ENCODE assay signal across 12 mouse cellular contexts in genomic region chr9:7780250-7781150, GRCm38 (mm10). TPM values are rescaled to one million over a fixed set of nuclear protein-coding genes. Genes with fewer than 3 reads are reported as not detected.
DNase-seq lines count a peak whose midpoint lies in the region; ATAC-seq lines count a peak whose summit lies in the region.
"Had no signal": no experiment of that assay in that cellular context is flagged by ENCODE, and none has a peak within 500 bp of the region (broad histone marks: within the 10 kb centered on the region; RNA-seq: fewer than 3 reads in every experiment).

No protein-coding gene starts in this region.

- 35% methylated on average over 8 of the region's 8 CpGs for WGBS in liver, embryonic 12.5 days (ENCODE audit: insufficient replicate concordance)
- 92% methylated on average over 8 of the region's 8 CpGs for WGBS in hindbrain, embryonic 10.5 days
- WGBS in forebrain, embryonic 11.5 days = 93% methylated on average over 8 of the region's 8 CpGs

- H3K4me2 ChIP-seq in liver, embryonic 12.5 days = peak overlapping the region; percentile 50
- H3K4me2 ChIP-seq in forebrain, embryonic 11.5 days (ENCODE audit: low read depth, low read length, severe bottlenecking) = no peak overlapping the region
- H3K4me2 ChIP-seq: hindbrain, embryonic 15.5 days had no signal

- no peak overlapping the region for H3K4me3 ChIP-seq in liver, embryonic 12.5 days
- no peak overlapping the region for H3K4me3 ChIP-seq in hindbrain, embryonic 10.5 days
- H3K4me3 ChIP-seq in forebrain, embryonic 11.5 days (ENCODE audit: low read depth, low read length) = no peak overlapping the region
- H3K4me3 ChIP-seq: heart, adult 2 months; hindbrain, embryonic 15.5 days had no signal

- peak overlapping the region; percentile 24; the same call in 1 of the 2 replicates for H3K9ac ChIP-seq in liver, embryonic 12.5 days
- no peak overlapping the region for H3K9ac ChIP-seq in forebrain, embryonic 11.5 days (ENCODE audit: low read length)
- H3K9ac ChIP-seq: hindbrain, embryonic 15.5 days had no signal

- peak; percentile 86 for ATAC-seq in liver, embryonic 12.5 days
- ATAC-seq in forebrain, embryonic 11.5 days (replicated peaks; ENCODE audit: low FRiP score) = no peak
- ATAC-seq: forebrain, embryonic 14.5 days had no signal

- peaks cover 71% of the 10 kb centered on the region for H3K36me3 ChIP-seq in liver, embryonic 12.5 days
- H3K36me3 ChIP-seq in hindbrain, embryonic 10.5 days = peaks cover 69% of the 10 kb centered on the region
- H3K36me3 ChIP-seq in forebrain, embryonic 11.5 days (ENCODE audit: control insufficient read depth, insufficient read depth, low read length) = no peaks in the 10 kb centered on the region; the same call in 1 of the 2 replicates
- H3K36me3 ChIP-seq: hindbrain, embryonic 15.5 days had no signal

- DNase-seq in A20 (ENCODE audit: low read depth, low spot score) = peak; percentile 42
- DNase-seq in T-cell, adult 2 months (ENCODE audit: low spot score) = peak; percentile 78
- DNase-seq in spleen, adult 12 weeks (ENCODE audit: low spot score) = peak; percentile 37
- DNase-seq in urinary bladder, postnatal 25 days (ENCODE audit: low spot score) = no peak
- no peak for DNase-seq in hindbrain, embryonic 10.5 days (ENCODE audit: low spot score)
- DNase-seq in forebrain, embryonic 11.5 days (ENCODE audit: low spot score) = no peak
- no peak for DNase-seq in cerebellum, adult 11 months
- DNase-seq: adrenal gland, postnatal 14 days; heart, adult 2 months had no signal

- no peaks in the 10 kb centered on the region for H3K27me3 ChIP-seq in liver, embryonic 12.5 days (replicated peaks)
- H3K27me3 ChIP-seq in hindbrain, embryonic 10.5 days (ENCODE audit: insufficient read depth, poor library complexity, severe bottlenecking) = no peaks in the 10 kb centered on the region
- no peaks in the 10 kb centered on the region for H3K27me3 ChIP-seq in forebrain, embryonic 11.5 days (ENCODE audit: control insufficient read depth, insufficient read depth, low read length)
- H3K27me3 ChIP-seq: hindbrain, embryonic 15.5 days had no signal

- peak overlapping the region; percentile 77 for H3K27ac ChIP-seq in liver, embryonic 12.5 days
- no peak overlapping the region for H3K27ac ChIP-seq in hindbrain, embryonic 10.5 days
- H3K27ac ChIP-seq in forebrain, embryonic 11.5 days (ENCODE audit: low read depth, low read length) = no peak overlapping the region
- H3K27ac ChIP-seq: heart, adult 2 months; hindbrain, embryonic 15.5 days had no signal

- H3K4me1 ChIP-seq in liver, embryonic 12.5 days = peaks cover 53% of the 10 kb centered on the region
- peaks cover 12% of the 10 kb centered on the region for H3K4me1 ChIP-seq in hindbrain, embryonic 10.5 days (replicated peaks)
- no peaks in the 10 kb centered on the region; the same call in 1 of the 2 replicates for H3K4me1 ChIP-seq in forebrain, embryonic 11.5 days (replicated peaks; ENCODE audit: control insufficient read depth, insufficient read depth, low read length)
- H3K4me1 ChIP-seq: hindbrain, embryonic 15.5 days had no signal

- no peaks in the 10 kb centered on the region for H3K9me3 ChIP-seq in liver, embryonic 12.5 days (replicated peaks)
- no peaks in the 10 kb centered on the region for H3K9me3 ChIP-seq in hindbrain, embryonic 10.5 days
- no peaks in the 10 kb centered on the region for H3K9me3 ChIP-seq in forebrain, embryonic 11.5 days (ENCODE audit: control insufficient read depth, low read length)
- H3K9me3 ChIP-seq: hindbrain, embryonic 15.5 days had no signal

RNA-seq across cellular contexts. Expression of gene Tmem123, which starts 16.7 kb away (rescaled TPM):
- polyA plus RNA-seq in liver, embryonic 12.5 days (2016; fragmentation: Nextera tagmentation; extraction: Ambion mirVana) = 59.4 and 60.3 TPM in 2 replicates
- polyA plus RNA-seq in hindbrain, embryonic 10.5 days (2016; fragmentation: Nextera tagmentation; extraction: Ambion mirVana) = 110 and 126 TPM in 2 replicates
- polyA plus RNA-seq in forebrain, embryonic 11.5 days (2014; fragmentation: Nextera tagmentation; extraction: Ambion mirVana) = 120 and 122 TPM in 2 replicates

RNA-seq across cellular contexts. Expression of gene Birc2, which starts 56.4 kb away (rescaled TPM):
- 15.0 and 15.6 TPM in 2 replicates for polyA plus RNA-seq in liver, embryonic 12.5 days (2016; fragmentation: Nextera tagmentation; extraction: Ambion mirVana)
- polyA plus RNA-seq in hindbrain, embryonic 10.5 days (2016; fragmentation: Nextera tagmentation; extraction: Ambion mirVana) = 26.6 and 34.6 TPM in 2 replicates
- 45.6 and 47.7 TPM in 2 replicates for polyA plus RNA-seq in forebrain, embryonic 11.5 days (2014; fragmentation: Nextera tagmentation; extraction: Ambion mirVana)

Comparison
In these comparisons a context has a peak if more than half of its experiments do, and no peak if none do; other contexts are left out.
1. DNase-seq: peak in A20 (single experiment), T-cell, adult 2 months (single experiment) and spleen, adult 12 weeks (single experiment); none in urinary bladder, postnatal 25 days (single experiment), hindbrain, embryonic 10.5 days (single experiment), forebrain, embryonic 11.5 days (single experiment) and cerebellum, adult 11 months (single experiment).